Mouse (Mus musculus) adrenal gland, adult 2 months (tissue): ENCODE measurements around the gene Bcl2l11. TPM values are rescaled to one million over a fixed set of nuclear protein-coding genes. Genes with fewer than 3 reads are reported as not detected.

Source experiments
- DNase-seq: peaks from one replicate; pipeline ENCODE4 v3.0.0; 2021
- polyA plus RNA-seq: library from polyadenylated mRNA; depleted of rRNA; stranded (reverse); fragments of >200 nt; gene quantifications from 2 replicates; pipeline ENCODE4 v1.2.3, GENCODE M21; 2012
- total RNA-seq, 2 experiments: library from RNA; stranded (reverse); gene quantifications; 2 replicates each; pipeline ENCODE4 v1.2.3; 2021

The Bcl2l11 gene
- total and polyA plus RNA-seq, 3 experiments: 18.1 to 36.7 (median 21.5) TPM

GRCm38 (mm10) chr2:128211022-128211880 is 85.4 kb downstream of the Bcl2l11 start:
- DNase-seq: no peak

- no peak for DNase-seq
Observed at GRCm38 (mm10) chr2:128211881-128212209, 86.0 kb downstream of the Bcl2l11 start.
